Mouse (Mus musculus) olfactory bulb, adult 2 months (tissue): ENCODE measurements at regions not wholly inside any gene's neighbourhood (a gene's known extent, or its start where the extent isn't known, plus 50 kb on each side); places are given as distances from the start of the nearest gene placed in this dataset.
A peak's percentile ranks its signal among the peaks of the same experiment; 100 is the strongest.
"Not testable (repeated sequence)": the region's sequence is repeated elsewhere in the genome, so short reads cannot be mapped to it uniquely, and the experiment has no call there.

ENCODE experiments used
- H3K27ac ChIP-seq: fragments of 200-500 bp; 2 replicates; pipeline ENCODE4 v1.5.1; 2012; ENCODE audit warnings: low read depth, low read length; ENCODE audit not compliant: insufficient read depth
- H3K4me1 ChIP-seq: fragments of 200-500 bp; 2 replicates; pipeline ENCODE4 v1.6.1; 2012; ENCODE audit warnings: low read length; ENCODE audit not compliant: control insufficient read depth, insufficient read depth
- H3K4me3 ChIP-seq: fragments of 200-500 bp; 2 replicates; pipeline ENCODE4 v1.5.1; 2012; ENCODE audit warnings: mild to moderate bottlenecking, low read depth, low read length, moderate library complexity; ENCODE audit not compliant: insufficient read depth
- CTCF ChIP-seq: fragments of 200-500 bp; IDR thresholded peaks from 2 replicates; pipeline ENCODE4 v1.5.1; 2012; ENCODE audit warnings: low read depth, mild to moderate bottlenecking, low read length, moderate library complexity; ENCODE audit not compliant: insufficient read depth
- POLR2A ChIP-seq: fragments of 200-500 bp; IDR thresholded peaks from 2 replicates; pipeline ENCODE4 v1.6.1; 2012; ENCODE audit warnings: mild to moderate bottlenecking, low read depth, low read length, moderate library complexity; ENCODE audit not compliant: insufficient read depth
- WGBS: fragments of 180-500 bp; shearing (Covaris S2); methylation state at CpG from one replicate; pipeline ENCODE4 v1.1.7; 2018; 5-methylcytosine and 5-hydroxymethylcytosine counted together

- H3K4me3 ChIP-seq: no peak overlapping the region
- no peak overlapping the region for H3K27ac ChIP-seq
- 0 out of 2 replicates have a peak, but pooled peaks cover 2% of the 10 kb centered on the region for H3K4me1 ChIP-seq
- WGBS: 48% methylated on average over 2 of the region's 2 CpGs
- no peak for TF ChIP-seq CTCF
- no peak for TF ChIP-seq POLR2A
Observed at GRCm38 (mm10) chr14:33691690-33692089, 102.7 kb downstream of the Ptpn20 start.

DNA sequence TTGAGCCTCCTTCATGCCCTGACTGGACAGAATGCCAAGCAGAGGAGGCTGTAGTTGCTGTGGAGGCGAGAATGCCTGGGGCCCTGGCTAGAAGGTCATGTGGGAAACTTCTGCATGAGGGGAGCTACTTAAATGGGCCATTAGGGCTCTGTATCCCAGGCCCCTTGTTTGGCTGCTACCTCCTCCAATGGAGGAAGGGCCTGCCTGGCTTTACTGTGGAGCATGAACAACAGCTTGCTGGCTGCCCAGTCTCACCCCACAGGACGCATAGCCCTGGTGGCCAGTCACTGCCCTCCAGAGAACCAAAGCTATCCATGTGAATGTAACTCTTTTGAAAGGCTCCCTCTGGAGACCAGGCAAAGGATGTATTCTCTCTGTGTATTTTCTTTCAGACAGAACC lies 105.2 kb downstream of the Ptpn20 start:
- Histone ChIP-seq H3K4me1 (no peaks in the 10 kb centered on the region), H3K27ac (no peak overlapping the region), H3K4me3 (no peak overlapping the region)
- TF ChIP-seq CTCF: no peak
- no peak for TF ChIP-seq POLR2A
- WGBS: 64% methylated on average over 2 of the region's 2 CpGs

DNA sequence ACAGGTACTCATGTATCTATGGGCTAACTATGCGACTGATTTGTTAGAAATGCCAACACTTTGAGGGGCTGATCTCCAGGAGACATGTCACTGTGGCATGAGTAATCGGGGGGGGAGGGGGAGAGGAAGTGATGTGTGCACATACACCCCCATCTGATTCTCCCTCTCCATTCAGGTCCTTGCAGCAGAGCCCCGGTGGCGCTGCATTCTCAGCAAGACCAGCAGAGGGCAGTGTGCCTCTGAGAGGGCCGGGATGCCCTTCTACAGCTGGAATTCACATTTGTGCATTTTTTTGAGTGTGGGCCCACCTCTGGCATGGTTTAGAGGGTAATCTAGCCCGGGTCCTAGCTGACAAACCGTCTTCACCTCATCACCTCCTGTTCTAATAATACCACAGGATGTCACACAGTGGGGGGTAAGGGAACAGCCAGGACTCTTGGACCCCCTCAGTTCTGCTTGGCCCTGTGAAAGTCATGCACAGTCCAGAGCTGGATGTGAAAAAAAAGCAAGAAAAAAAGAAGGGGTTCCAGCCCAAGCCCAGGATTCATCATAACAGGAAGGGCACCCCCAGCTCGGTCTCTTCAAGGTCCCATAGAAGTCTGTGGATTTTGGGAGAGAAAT lies 106.5 kb downstream of the Ptpn20 start:
- TF ChIP-seq POLR2A: no peak
- TF ChIP-seq CTCF: peak; percentile 94
- 19% methylated on average over 8 of the region's 8 CpGs for whole genome bisulfite sequencing
- H3K4me3 ChIP-seq: no peak overlapping the region
- no peak overlapping the region for H3K27ac ChIP-seq
- H3K4me1 ChIP-seq: no peaks in the 10 kb centered on the region

- TF ChIP-seq POLR2A (no peak), CTCF (no peak)
- Histone ChIP-seq H3K27ac (no peak overlapping the region), H3K4me1 (no peaks in the 10 kb centered on the region), H3K4me3 (no peak overlapping the region)
- 82% methylated on average over 3 of the region's 3 CpGs for WGBS
Observed at GRCm38 (mm10) chr14:33696817-33697216, 107.8 kb downstream of the Ptpn20 start.

DNA sequence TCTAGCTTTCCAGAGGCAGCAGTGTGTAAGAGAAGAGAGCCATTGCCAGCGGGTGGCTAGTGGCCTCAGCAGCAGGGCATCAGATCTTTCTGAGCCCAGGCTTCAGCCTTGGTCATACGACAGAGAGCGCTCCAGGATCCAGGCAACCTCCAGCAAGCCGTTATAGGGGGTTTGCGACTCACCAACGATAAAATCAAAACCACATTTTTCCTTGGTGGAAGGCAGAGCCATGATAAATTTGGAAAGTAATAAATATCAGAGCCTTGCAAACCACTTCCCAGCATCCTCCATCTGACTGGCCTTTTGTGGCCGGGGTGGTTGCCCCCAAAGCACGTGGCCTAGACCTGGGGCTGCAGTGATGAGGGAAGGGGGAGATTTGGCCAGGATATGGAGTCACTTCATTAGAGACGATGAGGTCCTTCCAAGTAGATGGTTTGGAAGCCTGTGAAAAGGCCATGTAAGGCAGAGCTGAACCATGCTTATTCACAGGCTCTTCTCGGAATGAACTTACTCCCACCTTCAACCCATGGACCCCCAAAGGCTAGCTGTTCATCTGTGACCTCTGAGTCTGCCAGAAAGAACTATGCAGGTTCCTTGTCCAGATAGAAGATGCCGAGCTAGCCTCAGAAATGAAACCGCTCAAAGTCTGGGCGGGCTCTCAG lies 110.9 kb downstream of the Ptpn20 start:
- no peak overlapping the region for H3K4me3 ChIP-seq
- WGBS: 94% methylated on average over 13 of the region's 13 CpGs
- H3K27ac ChIP-seq: no peak overlapping the region
- no peaks in the 10 kb centered on the region for H3K4me1 ChIP-seq
- no peak for TF ChIP-seq POLR2A
- no peak for TF ChIP-seq CTCF

DNA sequence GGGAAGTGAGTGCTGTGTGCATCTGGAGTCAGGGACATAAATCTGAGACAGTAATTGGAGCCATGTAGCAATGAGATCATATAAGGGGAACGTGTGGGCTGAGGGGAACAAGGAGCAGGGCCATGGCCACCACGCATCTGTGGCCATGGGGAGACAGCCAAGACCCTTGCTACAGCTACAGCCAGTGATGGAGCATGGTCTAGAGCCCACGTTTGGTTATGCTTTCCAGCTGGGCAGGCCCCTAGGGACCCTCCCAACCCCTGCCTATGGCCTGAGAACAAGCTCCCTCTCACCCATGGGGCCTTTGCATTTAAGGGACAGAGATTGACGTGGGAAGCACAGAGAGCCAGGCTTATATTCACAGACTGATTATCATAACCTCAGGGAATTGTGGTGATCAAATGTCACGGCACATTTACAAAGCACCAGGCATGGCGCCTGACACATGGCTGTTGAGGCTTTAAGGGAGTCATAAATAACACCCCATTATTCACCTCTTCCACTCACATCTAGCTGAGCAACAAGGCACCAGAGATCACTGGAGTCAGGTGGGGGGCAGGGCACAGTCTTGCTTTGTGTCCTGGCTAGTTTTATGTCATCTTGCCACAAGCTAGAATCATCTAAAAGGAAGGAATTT lies 118.8 kb downstream of the Ptpn20 start:
- TF ChIP-seq POLR2A: no peak
- no peak for TF ChIP-seq CTCF
- Histone ChIP-seq H3K4me3 (no peak overlapping the region), H3K27ac (no peak overlapping the region), H3K4me1 (no peaks in the 10 kb centered on the region)
- 83% methylated on average over 6 of the region's 6 CpGs for WGBS

- no peak overlapping the region for H3K4me3 ChIP-seq
- TF ChIP-seq CTCF: no peak
- TF ChIP-seq POLR2A: no peak
- H3K27ac ChIP-seq: no peak overlapping the region
- H3K4me1 ChIP-seq: no peaks in the 10 kb centered on the region
- WGBS: 92% methylated on average over 4 of the region's 4 CpGs
Observed at GRCm38 (mm10) chr14:33708298-33708665, 119.3 kb downstream of the Ptpn20 start.

GRCm38 (mm10) chr14:33712458-33712857 lies 123.5 kb downstream of the Ptpn20 start:
- H3K4me1 ChIP-seq: no peaks in the 10 kb centered on the region

GRCm38 (mm10) chr14:33719651-33720050 lies 130.6 kb downstream of the Ptpn20 start:
- no peak for TF ChIP-seq POLR2A
- TF ChIP-seq CTCF: no peak
- WGBS: 47% methylated on average over 6 of the region's 6 CpGs

More at GRCm38 (mm10) chr14:33712458-33712857, 123.5 kb downstream of the Ptpn20 start:
- Histone ChIP-seq H3K4me3 (no peak overlapping the region), H3K27ac (no peak overlapping the region)
- TF ChIP-seq CTCF (no peak), POLR2A (no peak)
- 92% methylated on average over 1 of the region's 1 CpGs for WGBS

GRCm38 (mm10) chr14:33722379-33723145 lies 133.6 kb downstream of the Ptpn20 start:
- WGBS: 91% methylated on average over 5 of the region's 5 CpGs
- not testable (repeated sequence) for H3K4me1 ChIP-seq, H3K4me3 ChIP-seq, H3K27ac ChIP-seq

More at GRCm38 (mm10) chr14:33719651-33720050, 130.6 kb downstream of the Ptpn20 start:
- no peak overlapping the region for H3K27ac ChIP-seq
- H3K4me3 ChIP-seq: no peak overlapping the region
- no peaks in the 10 kb centered on the region for H3K4me1 ChIP-seq
